Mouse (Mus musculus) hindbrain, embryonic 14.5 days (tissue): ENCODE data around the gene Rcor1. TPM values are rescaled to one million over a fixed set of nuclear protein-coding genes. Genes with fewer than 3 reads are reported as not detected.
A peak's percentile ranks its signal among the peaks of the same experiment; 100 is the strongest.
"Not testable (repeated sequence)": the region's sequence is repeated elsewhere in the genome, so short reads cannot be mapped to it uniquely, and the experiment has no call there.

ENCODE experiments used
- ATAC-seq: fragments of 200-750 bp; cut with Nextera tagmentation; 2 replicates; pipeline ENCODE4 v1.8.0; 2017; ENCODE audit warnings: moderate number of reproducible peaks, mild to moderate bottlenecking, moderate TSS enrichment, moderate library complexity; ENCODE audit not compliant: low FRiP score
- DNase-seq: peaks from one replicate; pipeline ENCODE4 v3.0.0-alpha.2; 2015; ENCODE audit warnings: low spot score
- H3K27ac ChIP-seq: fragments of 300-500 bp; sonication (generic); 2 replicates; pipeline ENCODE4 v1.5.1; 2014; ENCODE audit warnings: mild to moderate bottlenecking, moderate library complexity
- H3K27me3 ChIP-seq: fragments of 300-500 bp; sonication (generic); 2 replicates; pipeline ENCODE4 v1.6.1; 2014; ENCODE audit warnings: mild to moderate bottlenecking, low read length, mixed read lengths; ENCODE audit not compliant: control insufficient read depth, insufficient read depth
- H3K36me3 ChIP-seq: fragments of 300-500 bp; sonication (generic); replicated peaks from 2 replicates; pipeline ENCODE4 v1.6.1; 2014; ENCODE audit not compliant: control insufficient read depth, insufficient read depth
- H3K4me1 ChIP-seq: fragments of 300-500 bp; sonication (generic); replicated peaks from 2 replicates; pipeline ENCODE4 v1.6.1; 2014; ENCODE audit warnings: antibody characterized with exemption, low read length, mixed read lengths; ENCODE audit not compliant: control insufficient read depth, insufficient read depth
- H3K4me2 ChIP-seq: fragments of 300-500 bp; sonication (generic); replicated peaks from 2 replicates; pipeline ENCODE4 v1.6.1; 2014; ENCODE audit warnings: mild to moderate bottlenecking, moderate library complexity
- H3K4me3 ChIP-seq: fragments of 300-500 bp; sonication (generic); replicated peaks from 2 replicates; pipeline ENCODE4 v1.5.1; 2014; ENCODE audit warnings: mild to moderate bottlenecking, low read length
- H3K9ac ChIP-seq: fragments of 300-500 bp; sonication (generic); 2 replicates; pipeline ENCODE4 v1.6.1; 2014
- H3K9me3 ChIP-seq: fragments of 300-500 bp; sonication (generic); 2 replicates; pipeline ENCODE4 v1.6.1; 2016; ENCODE audit warnings: low read length; ENCODE audit not compliant: control insufficient read depth
- WGBS: fragments of 180-500 bp; shearing (Covaris S2); extraction: QIAGEN DNeasy Blood & Tissue Kit; methylation state at CpG from one replicate; pipeline ENCODE4 v1.1.7; 2014; 5-methylcytosine and 5-hydroxymethylcytosine counted together
- polyA plus RNA-seq: library from polyadenylated mRNA; unstranded; fragments of >200 nt; fragmentation: Nextera tagmentation; extraction: Ambion mirVana; gene quantifications from 2 replicates; pipeline ENCODE4 v1.2.1, GENCODE M21; 2014

Gene Rcor1
- polyA plus RNA-seq, 1 experiment from 2014 or later, result 6.8 TPM

DNA sequence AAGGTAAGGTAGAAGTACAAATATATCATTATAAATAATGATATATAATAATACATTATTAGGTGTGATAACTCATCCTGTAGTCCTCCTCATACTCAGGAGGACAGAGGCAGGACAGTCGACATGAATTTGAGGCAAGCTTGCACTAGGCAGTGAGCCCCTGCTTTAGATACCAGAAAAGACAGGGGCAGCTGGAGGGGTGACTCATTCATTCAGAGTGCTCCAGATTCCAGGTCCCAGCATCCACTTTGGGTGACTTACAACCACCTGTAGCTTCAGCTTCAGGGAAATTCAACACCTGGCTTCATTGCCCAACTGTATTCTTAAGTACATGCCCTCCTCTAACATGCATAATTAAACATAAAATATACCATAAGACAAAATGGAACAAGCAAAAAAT is 7.7 kb downstream of the Rcor1 start:
- Histone ChIP-seq H3K9me3 (no peaks in the 10 kb centered on the region), H3K27ac (no peak overlapping the region), H3K36me3 (peaks cover 5% of the 10 kb centered on the region; the same call in 1 of the 2 replicates), H3K4me2 (no peak overlapping the region), H3K4me3 (no peak overlapping the region), H3K4me1 (no peaks in the 10 kb centered on the region), H3K27me3 (no peaks in the 10 kb centered on the region), H3K9ac (no peak overlapping the region)
- DNase-seq, result no peak
- WGBS, result 94% methylated on average over 1 of the region's 1 CpGs
- ATAC-seq, result no peak

- no peaks in the 10 kb centered on the region for H3K9me3 ChIP-seq
- H3K9ac ChIP-seq, result no peak overlapping the region
- no peak overlapping the region for H3K4me2 ChIP-seq
- 94% methylated on average over 2 of the region's 2 CpGs for WGBS
- H3K36me3 ChIP-seq, result peaks cover 5% of the 10 kb centered on the region; the same call in 1 of the 2 replicates
- no peak overlapping the region for H3K4me3 ChIP-seq
- no peak for DNase-seq
- no peak overlapping the region for H3K27ac ChIP-seq
- no peaks in the 10 kb centered on the region for H3K27me3 ChIP-seq
- no peak for ATAC-seq
- H3K4me1 ChIP-seq, result no peaks in the 10 kb centered on the region
Observed at GRCm38 (mm10) chr12:111048201-111048600, 9.1 kb downstream of the Rcor1 start.

GRCm38 (mm10) chr12:111050256-111050655 is 11.1 kb downstream of the Rcor1 start:
- no peak for ATAC-seq

DNA sequence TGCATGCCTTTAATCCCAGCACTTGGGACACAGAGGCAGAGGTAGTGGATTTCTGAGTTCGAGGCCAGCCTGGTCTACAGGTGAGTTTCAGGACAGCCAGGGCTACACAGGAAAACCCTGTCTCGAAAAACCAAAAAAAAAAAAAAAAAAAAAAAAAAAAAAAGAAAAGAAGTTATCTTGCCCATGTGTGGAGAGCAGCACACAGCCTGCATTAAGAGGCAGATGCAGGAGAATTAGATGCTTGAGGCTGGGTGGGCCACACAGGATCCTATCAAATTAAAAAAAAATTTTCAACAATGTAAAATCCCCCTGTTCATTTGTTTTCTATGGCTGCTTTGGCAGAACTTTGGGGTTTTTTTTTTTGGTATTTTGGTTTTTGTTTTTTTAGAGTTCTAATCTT is 24.2 kb downstream of the Rcor1 start:
- Histone ChIP-seq H3K36me3 (0 out of 2 replicates have a peak, but pooled peaks cover under 1% of the 10 kb centered on the region), H3K4me3 (no peak overlapping the region), H3K27ac (no peak overlapping the region), H3K9ac (no peak overlapping the region), H3K4me1 (no peaks in the 10 kb centered on the region), H3K27me3 (no peaks in the 10 kb centered on the region), H3K9me3 (no peaks in the 10 kb centered on the region), H3K4me2 (no peak overlapping the region)
- 92% methylated on average over 2 of the region's 2 CpGs for WGBS
- no peak for DNase-seq
- no peak for ATAC-seq

More at GRCm38 (mm10) chr12:111050256-111050655, 11.1 kb downstream of the Rcor1 start:
- Histone ChIP-seq H3K4me2 (no peak overlapping the region), H3K4me1 (no peaks in the 10 kb centered on the region), H3K27me3 (no peaks in the 10 kb centered on the region), H3K36me3 (no peaks in the 10 kb centered on the region; the same call in 1 of the 2 replicates), H3K9ac (no peak overlapping the region), H3K27ac (no peak overlapping the region), H3K4me3 (no peak overlapping the region), H3K9me3 (no peaks in the 10 kb centered on the region)
- WGBS, result 75% methylated on average over 2 of the region's 2 CpGs
- DNase-seq, result no peak

- no peak overlapping the region for H3K4me2 ChIP-seq
- no peaks in the 10 kb centered on the region for H3K9me3 ChIP-seq
- no peak overlapping the region for H3K4me3 ChIP-seq
- H3K4me1 ChIP-seq, result no peaks in the 10 kb centered on the region
- H3K27ac ChIP-seq, result no peak overlapping the region
- no peaks in the 10 kb centered on the region for H3K27me3 ChIP-seq
- H3K36me3 ChIP-seq, result no peaks in the 10 kb centered on the region
- DNase-seq (peak; percentile 38), ATAC-seq (no peak)
- 69% methylated on average over 3 of the region's 3 CpGs for WGBS
- H3K9ac ChIP-seq, result no peak overlapping the region
Observed at GRCm38 (mm10) chr12:111064220-111064619, 25.1 kb downstream of the Rcor1 start.

- no peaks in the 10 kb centered on the region for H3K36me3 ChIP-seq
- ATAC-seq, result no peak
- H3K27ac ChIP-seq, result no peak overlapping the region
- 95% methylated on average over 5 of the region's 5 CpGs for WGBS
- H3K9ac ChIP-seq, result no peak overlapping the region
- H3K4me2 ChIP-seq, result no peak overlapping the region
- no peaks in the 10 kb centered on the region for H3K9me3 ChIP-seq
- DNase-seq, result no peak
- no peak overlapping the region for H3K4me3 ChIP-seq
- no peaks in the 10 kb centered on the region for H3K4me1 ChIP-seq
- no peaks in the 10 kb centered on the region for H3K27me3 ChIP-seq
Observed at GRCm38 (mm10) chr12:111065330-111065729, 26.2 kb downstream of the Rcor1 start.

DNA sequence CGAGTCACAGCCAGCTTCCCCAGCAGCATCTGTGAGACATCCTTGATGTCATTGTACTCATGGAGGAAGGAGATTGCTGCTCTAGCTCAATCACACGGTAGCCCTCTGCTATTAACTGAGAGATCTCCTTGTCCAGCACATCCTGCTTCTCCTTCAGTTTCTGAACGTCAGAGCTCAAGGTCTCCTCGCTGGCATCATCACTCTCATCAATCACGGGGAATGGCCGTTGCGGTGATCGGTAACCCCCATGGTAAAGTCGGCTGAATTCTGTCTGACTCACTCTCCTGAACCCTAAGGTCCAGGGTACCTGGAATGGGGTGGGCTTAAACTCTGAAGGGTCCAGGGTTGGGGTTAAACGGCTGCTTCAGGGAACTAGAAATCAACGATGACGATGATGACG is 28.7 kb downstream of the Rcor1 start:
- no peak overlapping the region for H3K4me3 ChIP-seq
- no peak overlapping the region for H3K27ac ChIP-seq
- no peak for ATAC-seq
- H3K27me3 ChIP-seq, result no peaks in the 10 kb centered on the region
- H3K4me2 ChIP-seq, result no peak overlapping the region
- 91% methylated on average over 13 of the region's 13 CpGs for WGBS
- no peaks in the 10 kb centered on the region for H3K36me3 ChIP-seq
- DNase-seq, result no peak
- H3K9me3 ChIP-seq, result no peaks in the 10 kb centered on the region
- no peak overlapping the region for H3K9ac ChIP-seq
- H3K4me1 ChIP-seq, result 0 out of 2 replicates have a peak, but pooled peaks cover 6% of the 10 kb centered on the region

GRCm38 (mm10) chr12:111069299-111069698 is 30.1 kb downstream of the Rcor1 start:
- not testable (repeated sequence) for H3K9ac ChIP-seq, H3K4me1 ChIP-seq, H3K27ac ChIP-seq, H3K4me3 ChIP-seq, H3K9me3 ChIP-seq, H3K27me3 ChIP-seq, H3K36me3 ChIP-seq, ATAC-seq, DNase-seq, H3K4me2 ChIP-seq

GRCm38 (mm10) chr12:111071009-111071408 is 31.9 kb downstream of the Rcor1 start:
- Histone ChIP-seq H3K4me3 (no peak overlapping the region), H3K36me3 (no peaks in the 10 kb centered on the region), H3K4me2 (no peak overlapping the region), H3K4me1 (0 out of 2 replicates have a peak, but pooled peaks cover 6% of the 10 kb centered on the region), H3K27ac (no peak overlapping the region), H3K9ac (no peak overlapping the region), H3K9me3 (no peaks in the 10 kb centered on the region), H3K27me3 (no peaks in the 10 kb centered on the region)
- no peak for ATAC-seq
- WGBS, result 79% methylated on average over 5 of the region's 5 CpGs
- DNase-seq, result no peak
